In genomic region chr4:140962950-140963349, GRCm38 (mm10) we compare ENCODE assay signal across 8 mouse cellular contexts. TPM values are rescaled to one million over a fixed set of nuclear protein-coding genes. Genes with fewer than 3 reads are reported as not detected.
DNase-seq lines count a peak whose midpoint lies in the region; ATAC-seq lines count a peak whose summit lies in the region.

No protein-coding gene starts in this region.

- no peak for ATAC-seq in hindbrain, embryonic 11.5 days (ENCODE audit: low FRiP score)
- ATAC-seq in liver, embryonic 11.5 days (replicated peaks; ENCODE audit: low FRiP score): no peak
- ATAC-seq in neural tube, embryonic 15.5 days (ENCODE audit: low FRiP score): no peak
- ATAC-seq in activated CD4-positive, CD25-positive, alpha-beta regulatory T cell, adult 4 months: no peak

- H3K4me1 ChIP-seq in hindbrain, embryonic 11.5 days (replicated peaks; ENCODE audit: control insufficient read depth, insufficient read depth, low read length): no peaks in the 10 kb centered on the region; the same call in none of the 2 replicates
- H3K4me1 ChIP-seq in liver, embryonic 11.5 days (replicated peaks; ENCODE audit: control insufficient read depth, insufficient read depth, low read length): peaks cover 20% of the 10 kb centered on the region
- H3K4me1 ChIP-seq in neural tube, embryonic 15.5 days: peaks cover 41% of the 10 kb centered on the region

- H3K27me3 ChIP-seq in hindbrain, embryonic 11.5 days (ENCODE audit: control insufficient read depth, insufficient read depth, low read length): no peaks in the 10 kb centered on the region
- H3K27me3 ChIP-seq in liver, embryonic 11.5 days (replicated peaks; ENCODE audit: control insufficient read depth, insufficient read depth, low read length): no peaks in the 10 kb centered on the region
- H3K27me3 ChIP-seq in neural tube, embryonic 15.5 days (replicated peaks): no peaks in the 10 kb centered on the region

- H3K36me3 ChIP-seq in hindbrain, embryonic 11.5 days (ENCODE audit: control insufficient read depth, insufficient read depth, low read length): no peaks in the 10 kb centered on the region
- H3K36me3 ChIP-seq in liver, embryonic 11.5 days (ENCODE audit: control insufficient read depth, insufficient read depth, low read length): peaks cover 2% of the 10 kb centered on the region; the same call in 1 of the 2 replicates
- peaks cover 14% of the 10 kb centered on the region for H3K36me3 ChIP-seq in neural tube, embryonic 15.5 days

- no peaks in the 10 kb centered on the region for H3K9me3 ChIP-seq in hindbrain, embryonic 11.5 days (ENCODE audit: control insufficient read depth, low read length)
- H3K9me3 ChIP-seq in liver, embryonic 11.5 days (ENCODE audit: control insufficient read depth, low read length): no peaks in the 10 kb centered on the region
- no peaks in the 10 kb centered on the region for H3K9me3 ChIP-seq in neural tube, embryonic 15.5 days (replicated peaks)

- 45% methylated on average over 5 of the region's 5 CpGs for WGBS in hindbrain, embryonic 11.5 days
- 36% methylated on average over 5 of the region's 5 CpGs for WGBS in liver, embryonic 11.5 days
- WGBS in neural tube, embryonic 15.5 days: 42% methylated on average over 5 of the region's 5 CpGs

- peak; percentile 46 for DNase-seq in ovary, postnatal 36 days (ENCODE audit: low spot score)
- DNase-seq in ovary, postnatal 10 days (ENCODE audit: low spot score): no peak
- peak; percentile 88 to 90 for DNase-seq in adrenal gland, postnatal 36 days
- DNase-seq in hindbrain, embryonic 11.5 days (ENCODE audit: low spot score): no peak
- DNase-seq in liver, embryonic 11.5 days (ENCODE audit: low spot score): no peak
- DNase-seq in cerebellum, postnatal 25 days: no peak

- H3K27ac ChIP-seq in hindbrain, embryonic 11.5 days (ENCODE audit: low read depth, low read length): no peak overlapping the region
- H3K27ac ChIP-seq in liver, embryonic 11.5 days (ENCODE audit: low read depth, low read length): no peak overlapping the region
- no peak overlapping the region for H3K27ac ChIP-seq in neural tube, embryonic 15.5 days (replicated peaks)

- H3K4me2 ChIP-seq in hindbrain, embryonic 11.5 days (replicated peaks; ENCODE audit: low read depth, low read length): no peak overlapping the region
- peak overlapping the region; percentile 70 for H3K4me2 ChIP-seq in liver, embryonic 11.5 days
- peak overlapping the region; percentile 88 for H3K4me2 ChIP-seq in neural tube, embryonic 15.5 days

- H3K9ac ChIP-seq in hindbrain, embryonic 11.5 days (ENCODE audit: low read depth, low read length): peak overlapping the region; percentile 7; the same call in 1 of the 2 replicates
- H3K9ac ChIP-seq in liver, embryonic 11.5 days (ENCODE audit: low read depth, low read length): no peak overlapping the region
- 0 out of 2 replicates have a peak overlapping the region, but pooled peaks have one; percentile 98 for H3K9ac ChIP-seq in neural tube, embryonic 15.5 days (replicated peaks)

- H3K4me3 ChIP-seq in hindbrain, embryonic 11.5 days (ENCODE audit: low read depth, low read length): no peak overlapping the region
- no peak overlapping the region for H3K4me3 ChIP-seq in liver, embryonic 11.5 days (ENCODE audit: low read depth, low read length)
- peak overlapping the region; percentile 95; the same call in 1 of the 2 replicates for H3K4me3 ChIP-seq in neural tube, embryonic 15.5 days (replicated peaks)

RNA-seq across cellular contexts. Expression of gene Sdhb, which starts 1.9 kb away (rescaled TPM):
- total RNA-seq in adrenal gland, postnatal 36 days (2021): 100 to 1,000 TPM; 418 to 498 TPM
- 413 and 428 TPM in 2 replicates for polyA plus RNA-seq in hindbrain, embryonic 11.5 days (2014; fragmentation: Nextera tagmentation; extraction: Ambion mirVana)
- 339 and 355 TPM in 2 replicates for polyA plus RNA-seq in liver, embryonic 11.5 days (2014; fragmentation: Nextera tagmentation; extraction: Ambion mirVana)
- 492 and 530 TPM in 2 replicates for polyA plus RNA-seq in neural tube, embryonic 15.5 days (2015; fragmentation: Nextera tagmentation; extraction: Ambion mirVana)
- polyA plus RNA-seq in activated CD4-positive, CD25-positive, alpha-beta regulatory T cell, adult 4 months (2017; shearing (Covaris generic)): 100 to 1,000 TPM; 318 to 321 TPM

RNA-seq across cellular contexts. Expression of gene Atp13a2, which starts 23.7 kb away (rescaled TPM):
- 10 to 100 TPM; 33.3 to 34.2 TPM for total RNA-seq in adrenal gland, postnatal 36 days (2021)
- polyA plus RNA-seq in hindbrain, embryonic 11.5 days (2014; fragmentation: Nextera tagmentation; extraction: Ambion mirVana): 34.9 and 39.8 TPM in 2 replicates
- 41.7 and 42.7 TPM in 2 replicates for polyA plus RNA-seq in liver, embryonic 11.5 days (2014; fragmentation: Nextera tagmentation; extraction: Ambion mirVana)
- polyA plus RNA-seq in neural tube, embryonic 15.5 days (2015; fragmentation: Nextera tagmentation; extraction: Ambion mirVana): 162 and 188 TPM in 2 replicates
- polyA plus RNA-seq in activated CD4-positive, CD25-positive, alpha-beta regulatory T cell, adult 4 months (2017; shearing (Covaris generic)): 1 to 10 TPM; 5.6 to 7.5 TPM

RNA-seq across cellular contexts. Expression of gene Mfap2, which starts 47.3 kb away (rescaled TPM):
- total RNA-seq in adrenal gland, postnatal 36 days (2021): 10 to 100 TPM in 1 of 2 experiments, 1 to 10 TPM in 1; 8.4 to 10.5 TPM
- 266 and 286 TPM in 2 replicates for polyA plus RNA-seq in hindbrain, embryonic 11.5 days (2014; fragmentation: Nextera tagmentation; extraction: Ambion mirVana)
- polyA plus RNA-seq in liver, embryonic 11.5 days (2014; fragmentation: Nextera tagmentation; extraction: Ambion mirVana): 107 and 128 TPM in 2 replicates
- polyA plus RNA-seq in neural tube, embryonic 15.5 days (2015; fragmentation: Nextera tagmentation; extraction: Ambion mirVana): 210 and 222 TPM in 2 replicates
- polyA plus RNA-seq in activated CD4-positive, CD25-positive, alpha-beta regulatory T cell, adult 4 months (2017; shearing (Covaris generic)): not detected

RNA-seq across cellular contexts. Expression of gene Padi2, which starts 56.8 kb away (rescaled TPM):
- total RNA-seq in adrenal gland, postnatal 36 days (2021): 10 to 100 TPM in 1 of 2 experiments, under 1 TPM in 1; 0.76 to 10.4 TPM
- 1.2 and 2.4 TPM in 2 replicates for polyA plus RNA-seq in hindbrain, embryonic 11.5 days (2014; fragmentation: Nextera tagmentation; extraction: Ambion mirVana)
- 2.4 and 2.8 TPM in 2 replicates for polyA plus RNA-seq in liver, embryonic 11.5 days (2014; fragmentation: Nextera tagmentation; extraction: Ambion mirVana)
- polyA plus RNA-seq in neural tube, embryonic 15.5 days (2015; fragmentation: Nextera tagmentation; extraction: Ambion mirVana): 1.0 and 2.9 TPM in 2 replicates
- 1 to 10 TPM; 9.5 to 9.7 TPM for polyA plus RNA-seq in activated CD4-positive, CD25-positive, alpha-beta regulatory T cell, adult 4 months (2017; shearing (Covaris generic))

Comparison
In these comparisons a context has a peak if more than half of its experiments do, and no peak if none do; other contexts are left out.
1. DNase-seq: peak in ovary, postnatal 36 days (single experiment) and adrenal gland, postnatal 36 days (2 of 2); none in ovary, postnatal 10 days (single experiment), hindbrain, embryonic 11.5 days (single experiment), liver, embryonic 11.5 days (single experiment) and cerebellum, postnatal 25 days (0 of 2).
2. RNA of gene Mfap2, which starts 47.3 kb away (polyA plus RNA-seq): 266 to 286 TPM in hindbrain, embryonic 11.5 days, 210 to 222 TPM in neural tube, embryonic 15.5 days and 107 to 128 TPM in liver, embryonic 11.5 days; not detected in activated CD4-positive, CD25-positive, alpha-beta regulatory T cell, adult 4 months; every median in the first group is over 10 times any median in the second.